Mouse (Mus musculus) small intestine, adult 2 months (tissue): ENCODE results near the gene Htra3.

Source experiments
- CTCF ChIP-seq: fragments of 200-500 bp; IDR thresholded peaks from 2 replicates; pipeline ENCODE4 v1.5.1; 2012; ENCODE audit warnings: low read depth, mild to moderate bottlenecking, control low read depth, inconsistent platforms, low read length, moderate library complexity, mixed read lengths; ENCODE audit not compliant: insufficient replicate concordance, insufficient read length; ENCODE audit errors: extremely low read depth
- POLR2A ChIP-seq: fragments of 200-500 bp; IDR thresholded peaks from 2 replicates; pipeline ENCODE4 v1.6.1; 2012; ENCODE audit warnings: low read depth, mild to moderate bottlenecking, control low read depth, inconsistent platforms, low read length, moderate library complexity

DNA sequence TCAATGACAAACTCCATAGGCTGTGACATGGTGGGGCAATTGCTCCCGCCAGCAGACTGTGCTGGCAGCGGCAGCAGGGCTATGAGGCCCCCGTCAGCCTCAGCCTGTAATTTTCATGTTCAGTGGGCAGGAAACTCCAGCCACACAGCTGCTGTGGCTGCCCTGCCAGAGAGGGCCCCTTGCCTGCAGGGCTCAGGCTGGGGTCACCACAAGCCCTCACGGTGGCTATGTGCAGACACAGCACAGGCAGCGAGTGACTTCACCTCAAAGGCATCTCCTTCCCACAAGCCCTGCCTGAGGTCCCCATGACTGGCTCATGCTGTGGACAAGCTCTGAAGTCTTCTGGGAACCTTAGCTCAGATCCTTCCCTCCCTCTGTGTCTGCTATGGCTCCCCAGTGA lies 7.5 kb upstream of the Htra3 start:
- TF ChIP-seq CTCF (no peak), POLR2A (no peak)
